Mouse (Mus musculus) left cerebral cortex, adult 11 months (tissue): ENCODE data around the gene Heg1.

ENCODE experiments used
- DNase-seq: peaks from one replicate; pipeline ENCODE4 v3.0.0; 2022; ENCODE audit warnings: low spot score

The Heg1 gene

GRCm38 (mm10) chr16:33820269-33821178 is 136.4 kb downstream of the Heg1 start:
- DNase-seq, result peak; percentile 72
